Mouse (Mus musculus): ENCODE measurements around the gene Il5.

GRCm38 (mm10) chr11:53735682-53736245 is 15.2 kb downstream of the Il5 start:
- TF ChIP-seq CTCF (IDR thresholded peaks at IDR 0.05; ENCODE audit: low read depth, low read length) = peak; percentile 94
- TF ChIP-seq POLR2AphosphoS5 (IDR thresholded peaks at IDR 0.05; ENCODE audit: insufficient replicate concordance, low read depth, low read length) = no peak
